Mouse (Mus musculus) kidney, postnatal 0 days (tissue): Measurements from ENCODE around the gene Ppp2ca. TPM values are rescaled to one million over a fixed set of nuclear protein-coding genes. Genes with fewer than 3 reads are reported as not detected.

Experiments used
- ATAC-seq: fragments of 200-750 bp; cut with Nextera tagmentation; replicated peaks from 2 replicates; pipeline ENCODE4 v1.8.0; 2017; ENCODE audit warnings: low read depth, moderate number of reproducible peaks, moderate TSS enrichment, moderate library complexity; ENCODE audit not compliant: low FRiP score
- DNase-seq: peaks from one replicate; pipeline ENCODE4 v3.0.0-alpha.2; 2016; ENCODE audit warnings: low spot score
- H3K27ac ChIP-seq: fragments of 300-500 bp; sonication (generic); 2 replicates; pipeline ENCODE4 v1.5.1; 2014; ENCODE audit warnings: mild to moderate bottlenecking
- H3K27me3 ChIP-seq: fragments of 300-500 bp; sonication (generic); 2 replicates; pipeline ENCODE4 v1.6.1; 2014; ENCODE audit warnings: low read length, mixed read lengths; ENCODE audit not compliant: insufficient read depth
- H3K36me3 ChIP-seq: fragments of 300-500 bp; sonication (generic); 2 replicates; pipeline ENCODE4 v1.6.1; 2014; ENCODE audit warnings: low read length, mixed read lengths; ENCODE audit not compliant: insufficient read depth
- H3K4me1 ChIP-seq: fragments of 300-500 bp; sonication (generic); replicated peaks from 2 replicates; pipeline ENCODE4 v1.6.1; 2014; ENCODE audit warnings: antibody characterized with exemption, low read length, mixed read lengths; ENCODE audit not compliant: insufficient read depth
- H3K4me2 ChIP-seq: fragments of 300-500 bp; sonication (generic); 2 replicates; pipeline ENCODE4 v1.6.1; 2014; ENCODE audit warnings: mild to moderate bottlenecking, low read length, moderate library complexity, mixed read lengths
- H3K4me3 ChIP-seq: fragments of 300-500 bp; sonication (generic); replicated peaks from 2 replicates; pipeline ENCODE4 v1.5.1; 2014; ENCODE audit warnings: low read depth, low read length
- H3K9ac ChIP-seq: fragments of 300-500 bp; sonication (generic); 2 replicates; pipeline ENCODE4 v1.6.1; 2014; ENCODE audit warnings: low read depth, low read length
- H3K9me3 ChIP-seq: fragments of 300-500 bp; sonication (generic); replicated peaks from 2 replicates; pipeline ENCODE4 v1.6.1; 2016; ENCODE audit warnings: low read length, inconsistent platforms, mixed read lengths
- CTCF ChIP-seq: IDR thresholded peaks from 2 replicates; pipeline ENCODE4 v1.5.1; 2016; ENCODE audit warnings: antibody characterized with exemption, low read depth, mild to moderate bottlenecking, moderate library complexity
- WGBS: fragments of 180-500 bp; shearing (Covaris S2); extraction: QIAGEN DNeasy Blood & Tissue Kit; methylation state at CpG from one replicate; pipeline ENCODE4 v1.1.7; 2014; 5-methylcytosine and 5-hydroxymethylcytosine counted together
- polyA plus RNA-seq: library from polyadenylated mRNA; unstranded; fragments of >200 nt; fragmentation: Nextera tagmentation; extraction: Ambion mirVana; gene quantifications from 2 replicates; pipeline ENCODE4 v1.2.1, GENCODE M21; 2015

Ppp2ca gene
- polyA plus RNA-seq, 1 experiment from 2014 or later: 63.0 TPM

- Histone ChIP-seq H3K9ac (no peak overlapping the region), H3K4me1 (no peaks in the 10 kb centered on the region), H3K36me3 (no peaks in the 10 kb centered on the region), H3K9me3 (no peaks in the 10 kb centered on the region), H3K4me3 (no peak overlapping the region), H3K4me2 (no peak overlapping the region), H3K27ac (no peak overlapping the region), H3K27me3 (no peaks in the 10 kb centered on the region)
- WGBS: 77% methylated on average over 6 of the region's 6 CpGs
- peak; percentile 28; the same call in 1 of the 2 replicates for TF ChIP-seq CTCF
- no peak for ATAC-seq
- DNase-seq: no peak
Measured at GRCm38 (mm10) chr11:52076742-52077352, 21.6 kb upstream of the Ppp2ca start.

GRCm38 (mm10) chr11:52077939-52078338 lies 20.5 kb upstream of the Ppp2ca start:
- Histone ChIP-seq H3K4me3 (no peak overlapping the region), H3K9me3 (no peaks in the 10 kb centered on the region), H3K27me3 (no peaks in the 10 kb centered on the region), H3K27ac (no peak overlapping the region), H3K4me2 (no peak overlapping the region), H3K36me3 (no peaks in the 10 kb centered on the region), H3K9ac (no peak overlapping the region), H3K4me1 (no peaks in the 10 kb centered on the region)
- no peak for TF ChIP-seq CTCF
- ATAC-seq (peak; percentile 44; the same call in 1 of the 2 replicates), DNase-seq (no peak)
- 71% methylated on average over 4 of the region's 4 CpGs for WGBS

- WGBS: 15% methylated on average over 5 of the region's 5 CpGs
- peak; percentile 83 for DNase-seq
- no peak overlapping the region; the same call in 1 of the 2 replicates for H3K27ac ChIP-seq
Measured at GRCm38 (mm10) chr11:52079978-52080377, 18.5 kb upstream of the Ppp2ca start.

GRCm38 (mm10) chr11:52080656-52081055 lies 17.8 kb upstream of the Ppp2ca start:
- H3K4me2 ChIP-seq: no peak overlapping the region
- no peak for TF ChIP-seq CTCF
- H3K27ac ChIP-seq: no peak overlapping the region
- DNase-seq (no peak), ATAC-seq (no peak)
- H3K4me1 ChIP-seq: no peaks in the 10 kb centered on the region
- H3K9ac ChIP-seq: no peak overlapping the region
- H3K9me3 ChIP-seq: no peaks in the 10 kb centered on the region
- WGBS: 90% methylated on average over 2 of the region's 2 CpGs
- H3K27me3 ChIP-seq: no peaks in the 10 kb centered on the region
- H3K4me3 ChIP-seq: no peak overlapping the region
- no peaks in the 10 kb centered on the region for H3K36me3 ChIP-seq

More at GRCm38 (mm10) chr11:52079978-52080377, 18.5 kb upstream of the Ppp2ca start:
- no peak overlapping the region for H3K4me2 ChIP-seq
- H3K9me3 ChIP-seq: no peaks in the 10 kb centered on the region
- TF ChIP-seq CTCF: no peak
- no peaks in the 10 kb centered on the region for H3K27me3 ChIP-seq
- H3K4me1 ChIP-seq: no peaks in the 10 kb centered on the region
- no peak overlapping the region for H3K4me3 ChIP-seq
- no peak overlapping the region for H3K9ac ChIP-seq
- no peaks in the 10 kb centered on the region for H3K36me3 ChIP-seq
- ATAC-seq: peak; percentile 85

- H3K4me1 ChIP-seq: peaks cover 4% of the 10 kb centered on the region; the same call in 1 of the 2 replicates
- 74% methylated on average over 4 of the region's 4 CpGs for WGBS
- no peak overlapping the region for H3K4me2 ChIP-seq
Measured at GRCm38 (mm10) chr11:52085857-52086203, 12.7 kb upstream of the Ppp2ca start.

GRCm38 (mm10) chr11:52086204-52086864 lies 12.1 kb upstream of the Ppp2ca start:
- no peak for ATAC-seq
- H3K9me3 ChIP-seq: no peaks in the 10 kb centered on the region

More at GRCm38 (mm10) chr11:52085857-52086203, 12.7 kb upstream of the Ppp2ca start:
- no peak overlapping the region for H3K4me3 ChIP-seq
- no peak overlapping the region for H3K9ac ChIP-seq
- ATAC-seq (no peak), DNase-seq (no peak)
- TF ChIP-seq CTCF: no peak
- no peaks in the 10 kb centered on the region for H3K9me3 ChIP-seq
- no peak overlapping the region for H3K27ac ChIP-seq
- H3K36me3 ChIP-seq: no peaks in the 10 kb centered on the region
- no peaks in the 10 kb centered on the region for H3K27me3 ChIP-seq

More at GRCm38 (mm10) chr11:52086204-52086864, 12.1 kb upstream of the Ppp2ca start:
- Histone ChIP-seq H3K4me1 (peaks cover 4% of the 10 kb centered on the region; the same call in 1 of the 2 replicates), H3K36me3 (no peaks in the 10 kb centered on the region), H3K4me3 (no peak overlapping the region), H3K4me2 (no peak overlapping the region), H3K9ac (no peak overlapping the region), H3K27me3 (no peaks in the 10 kb centered on the region), H3K27ac (no peak overlapping the region)
- WGBS: 55% methylated on average over 9 of the region's 9 CpGs
- DNase-seq: no peak
- TF ChIP-seq CTCF: no peak
